Mouse (Mus musculus) liver, adult 2 months (tissue): ENCODE measurements at regions not wholly inside any gene's neighbourhood (a gene's known extent, or its start where the extent isn't known, plus 50 kb on each side); places are given as distances from the start of the nearest gene placed in this dataset.

Experiments used
- CTCF ChIP-seq: fragments of 200-500 bp; IDR thresholded peaks from 2 replicates; pipeline ENCODE4 v1.5.1; 2011; ENCODE audit warnings: low read depth, low read length, control low read depth
- POLR2A ChIP-seq: fragments of 200-500 bp; IDR thresholded peaks from 2 replicates; pipeline ENCODE4 v1.6.1; 2011; ENCODE audit warnings: low read length, control low read depth; ENCODE audit not compliant: insufficient read depth; ENCODE audit errors: extremely low read depth

- TF ChIP-seq CTCF = no peak
- no peak for TF ChIP-seq POLR2A
Observed at GRCm38 (mm10) chr8:95983690-95984089, 95.3 kb upstream of the Got2 start.
